Mouse (Mus musculus) MEL (cell line): ENCODE data around the gene Rnf215. TPM values are rescaled to one million over a fixed set of nuclear protein-coding genes. Genes with fewer than 3 reads are reported as not detected.
A peak's percentile ranks its signal among the peaks of the same experiment; 100 is the strongest.

Experiments
- DNase-seq: peaks from one replicate; pipeline ENCODE4 v3.0.0; 2011; ENCODE audit warnings: low read depth, low spot score
- H3K27ac ChIP-seq: 2 replicates; pipeline ENCODE4 v1.5.1; 2012; ENCODE audit warnings: low read depth, mild to moderate bottlenecking, control low read depth, low read length, moderate library complexity; ENCODE audit not compliant: control insufficient read depth
- H3K27me3 ChIP-seq, 2 experiments: fragments of 150-350 bp in 1 of 2; sonication (generic) in 1 of 2; 2 replicates each; pipeline ENCODE4 v1.6.1; 2012; ENCODE audit warnings: low read length in 2 of 2, mild to moderate bottlenecking in 2 of 2, improper control_type of control experiment in 1 of 2, moderate library complexity in 1 of 2; ENCODE audit not compliant: insufficient read depth in 2 of 2, control insufficient read depth in 1 of 2
- H3K36me3 ChIP-seq, 2 experiments: 2 replicates each; pipeline ENCODE4 v1.6.1; 2012 to 2014; ENCODE audit warnings: low read length in 2 of 2, improper control_type of control experiment in 1 of 2, inconsistent platforms in 1 of 2, mild to moderate bottlenecking in 1 of 2; ENCODE audit not compliant: insufficient read depth in 2 of 2, control insufficient read depth in 1 of 2
- H3K4me1 ChIP-seq, 2 experiments: fragments of 150-350 bp in 1 of 2; sonication (generic) in 1 of 2; 2 replicates each; pipeline ENCODE4 v1.6.1; 2012; ENCODE audit warnings: low read length in 2 of 2, improper control_type of control experiment in 1 of 2, mild to moderate bottlenecking in 1 of 2; ENCODE audit not compliant: insufficient read depth in 2 of 2, control insufficient read depth in 1 of 2
- H3K4me3 ChIP-seq, 2 experiments: fragments of 150-350 bp in 1 of 2; sonication (generic) in 1 of 2; 2 replicates each; pipeline ENCODE4 v1.5.1; 2012; ENCODE audit warnings: low read depth in 2 of 2, low read length in 2 of 2, mild to moderate bottlenecking in 2 of 2, moderate library complexity in 2 of 2, control low read depth in 1 of 2, improper control_type of control experiment in 1 of 2; ENCODE audit not compliant: control insufficient read depth in 1 of 2, insufficient read depth in 1 of 2
- H3K79me2 ChIP-seq: 2 replicates; pipeline ENCODE4 v1.6.1; 2012; ENCODE audit warnings: mild to moderate bottlenecking, low read length, moderate library complexity; ENCODE audit not compliant: control insufficient read depth, poor library complexity, insufficient read depth
- H3K9ac ChIP-seq: 2 replicates; pipeline ENCODE4 v1.6.1; 2012; ENCODE audit warnings: low read depth, mild to moderate bottlenecking, control low read depth, low read length, moderate library complexity; ENCODE audit not compliant: control insufficient read depth, poor library complexity, severe bottlenecking
- H3K9me3 ChIP-seq: fragments of 150-350 bp; sonication (generic); replicated peaks from 2 replicates; pipeline ENCODE4 v1.6.1; 2012; ENCODE audit warnings: mild to moderate bottlenecking, low read length, improper control_type of control experiment, moderate library complexity; ENCODE audit not compliant: insufficient read depth
- BHLHE40 ChIP-seq: IDR thresholded peaks from 2 replicates; pipeline ENCODE4 v1.6.1; 2012; ENCODE audit warnings: low read depth, mild to moderate bottlenecking, inconsistent platforms, low read length, improper control_type of control experiment, borderline replicate concordance
- CHD2 ChIP-seq: IDR thresholded peaks from 2 replicates; pipeline ENCODE4 v1.6.1; 2011; ENCODE audit warnings: low read length, improper control_type of control experiment
- CTCF ChIP-seq, 3 experiments: IDR thresholded peaks in 2 of 3; conservative IDR thresholded peaks in 1 of 3; 2 replicates each; pipeline ENCODE4 v1.5.1; 2011 to 2012; ENCODE audit warnings: low read length in 3 of 3, low read depth in 2 of 3, mild to moderate bottlenecking in 2 of 3, improper control_type of control experiment in 1 of 3, inconsistent platforms in 1 of 3, mixed read lengths in 1 of 3, moderate library complexity in 1 of 3; ENCODE audit not compliant: control insufficient read depth in 1 of 3, insufficient read depth in 1 of 3, poor library complexity in 1 of 3, severe bottlenecking in 1 of 3
- E2F4 ChIP-seq: IDR thresholded peaks from 2 replicates; pipeline ENCODE4 v1.6.1; 2011; ENCODE audit warnings: low read depth, low read length, improper control_type of control experiment, borderline replicate concordance
- ELF1 ChIP-seq: IDR thresholded peaks from 2 replicates; pipeline ENCODE4 v1.6.1; 2014; ENCODE audit warnings: low read depth, mild to moderate bottlenecking, inconsistent platforms, low read length, improper control_type of control experiment, moderate library complexity
- EP300 ChIP-seq, 2 experiments: IDR thresholded peaks; 2 replicates each; pipeline ENCODE4 v1.6.1; 2011; ENCODE audit warnings: improper control_type of control experiment in 2 of 2, low read length in 2 of 2, low read depth in 1 of 2, mild to moderate bottlenecking in 1 of 2
- ETS1 ChIP-seq: IDR thresholded peaks from 2 replicates; pipeline ENCODE4 v1.6.1; 2012; ENCODE audit warnings: low read depth, mild to moderate bottlenecking, inconsistent platforms, low read length, improper control_type of control experiment, moderate library complexity
- GABPA ChIP-seq: IDR thresholded peaks from 2 replicates; pipeline ENCODE4 v1.6.1; 2012; ENCODE audit warnings: low read depth, mild to moderate bottlenecking, inconsistent platforms, low read length, improper control_type of control experiment, moderate library complexity
- GATA1 ChIP-seq: IDR thresholded peaks from 2 replicates; pipeline ENCODE4 v1.6.1; 2011; ENCODE audit warnings: low read depth, low read length, improper control_type of control experiment
- HCFC1 ChIP-seq: IDR thresholded peaks from 2 replicates; pipeline ENCODE4 v1.6.1; 2012; ENCODE audit warnings: low read depth, mild to moderate bottlenecking, inconsistent platforms, low read length, improper control_type of control experiment, moderate library complexity
- JUND ChIP-seq: IDR thresholded peaks from 2 replicates; pipeline ENCODE4 v1.6.1; 2011; ENCODE audit warnings: low read depth, mild to moderate bottlenecking, improper control_type of control experiment, low read length
- KAT2A ChIP-seq: conservative IDR thresholded peaks from 2 replicates; pipeline ENCODE4 v1.6.1; 2012; ENCODE audit warnings: low read depth, low read length, improper control_type of control experiment, inconsistent platforms
- MAX ChIP-seq: IDR thresholded peaks from 2 replicates; pipeline ENCODE4 v1.6.1; 2011; ENCODE audit warnings: low read length, improper control_type of control experiment
- MAZ ChIP-seq: IDR thresholded peaks from 2 replicates; pipeline ENCODE4 v1.6.1; 2012; ENCODE audit warnings: low read depth, mild to moderate bottlenecking, inconsistent platforms, low read length, improper control_type of control experiment
- MXI1 ChIP-seq: IDR thresholded peaks from 2 replicates; pipeline ENCODE4 v1.6.1; 2011; ENCODE audit warnings: mild to moderate bottlenecking, low read depth, low read length, improper control_type of control experiment
- MYB ChIP-seq: IDR thresholded peaks from 2 replicates; pipeline ENCODE4 v1.6.1; 2011; ENCODE audit warnings: mild to moderate bottlenecking, low read depth, low read length, improper control_type of control experiment
- MYC ChIP-seq: IDR thresholded peaks from 2 replicates; pipeline ENCODE4 v1.6.1; 2011; ENCODE audit warnings: low read depth, mild to moderate bottlenecking, low read length, improper control_type of control experiment, moderate library complexity
- NELFE ChIP-seq: IDR thresholded peaks from 2 replicates; pipeline ENCODE4 v1.6.1; 2011; ENCODE audit warnings: low read depth, low read length, improper control_type of control experiment
- NRF1 ChIP-seq: IDR thresholded peaks from 2 replicates; pipeline ENCODE4 v1.6.1; 2014; ENCODE audit warnings: low read depth, mild to moderate bottlenecking, inconsistent platforms, low read length, improper control_type of control experiment, moderate library complexity; ENCODE audit not compliant: poor library complexity, insufficient read depth, severe bottlenecking
- POLR2A ChIP-seq, 2 experiments: IDR thresholded peaks; 2 replicates each; pipeline ENCODE4 v1.6.1; 2011 to 2012; ENCODE audit warnings: low read length in 2 of 2, mild to moderate bottlenecking in 2 of 2, control low read depth in 1 of 2, improper control_type of control experiment in 1 of 2, low read depth in 1 of 2, moderate library complexity in 1 of 2; ENCODE audit not compliant: control insufficient read depth in 1 of 2, insufficient read depth in 1 of 2, poor library complexity in 1 of 2
- POLR2AphosphoS2 ChIP-seq: IDR thresholded peaks from 2 replicates; pipeline ENCODE4 v1.6.1; 2011; ENCODE audit warnings: low read length, improper control_type of control experiment
- RAD21 ChIP-seq: IDR thresholded peaks from 2 replicates; pipeline ENCODE4 v1.6.1; 2011; ENCODE audit warnings: mild to moderate bottlenecking, low read depth, low read length, improper control_type of control experiment
- RCOR1 ChIP-seq: IDR thresholded peaks from 2 replicates; pipeline ENCODE4 v1.6.1; 2012; ENCODE audit warnings: low read depth, mild to moderate bottlenecking, inconsistent platforms, low read length, improper control_type of control experiment
- SIN3A ChIP-seq: IDR thresholded peaks from 2 replicates; pipeline ENCODE4 v1.6.1; 2012; ENCODE audit warnings: low read length, improper control_type of control experiment, inconsistent platforms
- SMC3 ChIP-seq: IDR thresholded peaks from 2 replicates; pipeline ENCODE4 v1.6.1; 2011; ENCODE audit warnings: low read depth, low read length, improper control_type of control experiment
- TBP ChIP-seq: IDR thresholded peaks from 2 replicates; pipeline ENCODE4 v1.8.0; 2011; ENCODE audit warnings: low read depth, low read length, improper control_type of control experiment
- TCF12 ChIP-seq: IDR thresholded peaks from 2 replicates; pipeline ENCODE4 v1.6.1; 2014; ENCODE audit warnings: low read depth, mild to moderate bottlenecking, inconsistent platforms, low read length, improper control_type of control experiment, moderate library complexity
- USF2 ChIP-seq, 2 experiments: IDR thresholded peaks; 2 replicates each; pipeline ENCODE4 v1.6.1; 2011 to 2012; ENCODE audit warnings: improper control_type of control experiment in 2 of 2, low read length in 2 of 2, borderline replicate concordance in 1 of 2, inconsistent platforms in 1 of 2, low read depth in 1 of 2, mild to moderate bottlenecking in 1 of 2; ENCODE audit not compliant: insufficient read depth in 1 of 2
- ZC3H11A ChIP-seq: IDR thresholded peaks from 2 replicates; pipeline ENCODE4 v1.6.1; 2012; ENCODE audit warnings: low read depth, mild to moderate bottlenecking, inconsistent platforms, low read length, improper control_type of control experiment
- ZKSCAN1 ChIP-seq: IDR thresholded peaks from 2 replicates; pipeline ENCODE4 v1.6.1; 2012; ENCODE audit warnings: low read depth, mild to moderate bottlenecking, inconsistent platforms, low read length, improper control_type of control experiment, moderate library complexity
- ZMIZ1 ChIP-seq: IDR thresholded peaks from 2 replicates; pipeline ENCODE4 v1.6.1; 2012; ENCODE audit warnings: low read depth, mild to moderate bottlenecking, inconsistent platforms, low read length, improper control_type of control experiment, moderate library complexity
- polyA plus RNA-seq, 2 experiments: library from polyadenylated mRNA; stranded (reverse) in 1 of 2; unstranded in 1 of 2; fragments of >175 nt in 1 of 2; fragments of >200 nt in 1 of 2; gene quantifications; 2 replicates each; pipeline versions ENCODE4 v1.2.1 to v1.2.4; 2012; ENCODE audit warnings: low replicate concordance in 2 of 2, low read depth in 1 of 2; ENCODE audit not compliant: insufficient read length in 2 of 2, insufficient read depth in 1 of 2, missing spikeins in 1 of 2
- total RNA-seq: library from RNA; depleted of rRNA; stranded (reverse); fragments of 300-350 nt; gene quantifications from 2 replicates; pipeline ENCODE4 v1.2.3, GENCODE M21; 2012

Rnf215 gene
- total and polyA plus RNA-seq, 3 experiments: 11.3 to 13.2 TPM; not detected in 1

- TF ChIP-seq RAD21 (peak; percentile 34), HCFC1 (no peak; the same call in 1 of the 2 replicates), CHD2 (no peak), JUND (no peak), POLR2AphosphoS2 (no peak)
Measured at GRCm38 (mm10) chr11:4094378-4095170, 40.4 kb upstream of the Rnf215 start (continued).

- Histone ChIP-seq H3K27ac (peak within 1 kb of the TSS; percentile 87), H3K36me3 (peaks cover 2 to 6% of the 10 kb centered on the region in 2 experiments; a peak in 2 of 4 replicates), H3K27me3 (no peaks in the 10 kb centered on the region), H3K4me3 (peak within 1 kb of the TSS; percentile 72), H3K9ac (peak within 1 kb of the TSS; percentile 79), H3K79me2 (peaks cover 8% of the 10 kb centered on the region), H3K4me1 (peaks cover 0 to 7% of the 10 kb centered on the region in 2 experiments; a peak in 2 of 4 replicates), H3K9me3 (no peaks in the 10 kb centered on the region)
- DNase-seq: peak; percentile 88
- TF ChIP-seq SIN3A (peak; percentile 93), SMC3 (no peak), NELFE (peak; percentile 87), ELF1 (no peak), CTCF (IDR thresholded peaks at IDR 0.05 in 2 of 3, conservative IDR thresholded peaks at IDR 0.05 in 1 of 3; ENCODE audit: control insufficient read depth in 1 of 3, insufficient read depth in 1 of 3, low read depth in 2 of 3, low read length in 3 of 3, poor library complexity in 1 of 3, severe bottlenecking in 1 of 3) (peak in 2 of 3 experiments; percentile 24 to 48; a peak in 3 of 6 replicates), HCFC1 (peak; percentile 75), ETS1 (no peak; the same call in 1 of the 2 replicates), MAX (peak; percentile 87), GABPA (no peak), MAZ (no peak; the same call in 1 of the 2 replicates), NRF1 (0 out of 2 replicates have a peak, but pooled peaks have one; percentile 16), MYB (no peak), E2F4 (no peak), MXI1 (peak; percentile 97), JUND (no peak), EP300 (IDR thresholded peaks at IDR 0.05; ENCODE audit: low read depth in 1 of 2, low read length in 2 of 2) (0 out of 4 replicates have a peak, but pooled peaks of 1 of the 2 experiments have one; percentile 26), POLR2A (IDR thresholded peaks at IDR 0.05; ENCODE audit: control insufficient read depth in 1 of 2, insufficient read depth in 1 of 2, low read depth in 1 of 2, low read length in 2 of 2, poor library complexity in 1 of 2) (peak; percentile 54 to 83; a peak in 3 of 4 replicates), RAD21 (no peak), ZC3H11A (no peak), KAT2A (no peak), ZKSCAN1 (no peak), BHLHE40 (peak; percentile 2; the same call in 1 of the 2 replicates), TCF12 (peak; percentile 42), RCOR1 (no peak), MYC (peak; percentile 77), USF2 (IDR thresholded peaks at IDR 0.05; ENCODE audit: borderline replicate concordance in 1 of 2, insufficient read depth in 1 of 2, low read depth in 1 of 2, low read length in 2 of 2) (no peak), TBP (peak; percentile 73), GATA1 (peak; percentile 67; the same call in 1 of the 2 replicates), CHD2 (no peak; the same call in 1 of the 2 replicates), ZMIZ1 (peak; percentile 52; the same call in 1 of the 2 replicates)
Measured at GRCm38 (mm10) chr11:4095171-4096053, 39.6 kb upstream of the Rnf215 start, which contains the start of gene Mtfp1. Gene Mtfp1, minus strand, starts transcription at chr11:4095445.
